Mouse (Mus musculus) midbrain, embryonic 11.5 days (tissue): ENCODE measurements around the gene Myrfl. TPM values are rescaled to one million over a fixed set of nuclear protein-coding genes. Genes with fewer than 3 reads are reported as not detected.

ENCODE experiments used
- ATAC-seq: fragments of 200-750 bp; cut with Nextera tagmentation; 2 replicates; pipeline ENCODE4 v1.8.0; 2017; ENCODE audit warnings: moderate TSS enrichment, moderate library complexity; ENCODE audit not compliant: low FRiP score
- DNase-seq: peaks from one replicate; pipeline ENCODE4 v3.0.0; 2015; ENCODE audit warnings: low spot score; ENCODE audit errors: missing footprints
- H3K27ac ChIP-seq: fragments of 300-500 bp; sonication (generic); 2 replicates; pipeline ENCODE4 v1.5.1; 2014; ENCODE audit warnings: low read depth, low read length
- H3K27me3 ChIP-seq: fragments of 300-500 bp; sonication (generic); 2 replicates; pipeline ENCODE4 v1.6.1; 2014; ENCODE audit warnings: mild to moderate bottlenecking, low read length, moderate library complexity, mixed read lengths; ENCODE audit not compliant: control insufficient read depth, insufficient read depth
- H3K36me3 ChIP-seq: fragments of 300-500 bp; sonication (generic); 2 replicates; pipeline ENCODE4 v1.6.1; 2014; ENCODE audit warnings: mild to moderate bottlenecking, low read length, moderate library complexity, mixed read lengths; ENCODE audit not compliant: control insufficient read depth, insufficient read depth
- H3K4me1 ChIP-seq: fragments of 300-500 bp; sonication (generic); 2 replicates; pipeline ENCODE4 v1.6.1; 2014; ENCODE audit warnings: low read length; ENCODE audit not compliant: control insufficient read depth, insufficient read depth
- H3K4me2 ChIP-seq: fragments of 300-500 bp; sonication (generic); 2 replicates; pipeline ENCODE4 v1.6.1; 2014; ENCODE audit warnings: mild to moderate bottlenecking, moderate library complexity
- H3K4me3 ChIP-seq: fragments of 300-500 bp; sonication (generic); 2 replicates; pipeline ENCODE4 v1.5.1; 2014; ENCODE audit warnings: low read depth, low read length
- H3K9ac ChIP-seq: fragments of 300-500 bp; sonication (generic); 2 replicates; pipeline ENCODE4 v1.6.1; 2014; ENCODE audit warnings: low read length
- H3K9me3 ChIP-seq: fragments of 300-500 bp; sonication (generic); 2 replicates; pipeline ENCODE4 v1.6.1; 2016; ENCODE audit warnings: low read length; ENCODE audit not compliant: control insufficient read depth
- WGBS: fragments of 180-500 bp; shearing (Covaris S2); extraction: QIAGEN DNeasy Blood & Tissue Kit; methylation state at CpG from one replicate; pipeline ENCODE4 v1.1.7; 2014; 5-methylcytosine and 5-hydroxymethylcytosine counted together
- polyA plus RNA-seq: library from polyadenylated mRNA; unstranded; fragments of >200 nt; fragmentation: Nextera tagmentation; extraction: Ambion mirVana; gene quantifications from 2 replicates; pipeline ENCODE4 v1.2.1, GENCODE M21; 2014

The Myrfl gene
- polyA plus RNA-seq, 1 experiment from 2014 or later: 0.23 TPM

GRCm38 (mm10) chr10:116741343-116741742 lies 155.4 kb downstream of the Myrfl start:
- Histone ChIP-seq H3K27ac (no peak overlapping the region), H3K9ac (no peak overlapping the region)
- WGBS: 75% methylated on average over 6 of the region's 6 CpGs

GRCm38 (mm10) chr10:116740073-116740472 lies 156.6 kb downstream of the Myrfl start:
- Histone ChIP-seq H3K36me3 (no peaks in the 10 kb centered on the region), H3K27me3 (no peaks in the 10 kb centered on the region), H3K9ac (no peak overlapping the region), H3K4me3 (no peak overlapping the region), H3K27ac (no peak overlapping the region), H3K4me1 (no peaks in the 10 kb centered on the region), H3K4me2 (no peak overlapping the region), H3K9me3 (no peaks in the 10 kb centered on the region)
- DNase-seq: no peak
- ATAC-seq: no peak
- 80% methylated on average over 7 of the region's 7 CpGs for WGBS

More at GRCm38 (mm10) chr10:116741343-116741742, 155.4 kb downstream of the Myrfl start:
- Histone ChIP-seq H3K4me1 (no peaks in the 10 kb centered on the region), H3K9me3 (no peaks in the 10 kb centered on the region), H3K4me3 (no peak overlapping the region), H3K4me2 (no peak overlapping the region), H3K36me3 (no peaks in the 10 kb centered on the region), H3K27me3 (no peaks in the 10 kb centered on the region)
- DNase-seq (no peak), ATAC-seq (no peak)

- no peaks in the 10 kb centered on the region for H3K9me3 ChIP-seq
- H3K4me1 ChIP-seq: no peaks in the 10 kb centered on the region
- WGBS: 94% methylated on average over 8 of the region's 8 CpGs
- H3K27ac ChIP-seq: no peak overlapping the region
- no peaks in the 10 kb centered on the region for H3K36me3 ChIP-seq
- H3K4me3 ChIP-seq: no peak overlapping the region
- no peak for DNase-seq
- H3K27me3 ChIP-seq: no peaks in the 10 kb centered on the region
- no peak overlapping the region for H3K4me2 ChIP-seq
- ATAC-seq: no peak
- no peak overlapping the region for H3K9ac ChIP-seq
Measured at GRCm38 (mm10) chr10:116738533-116738932, 158.2 kb downstream of the Myrfl start.

GRCm38 (mm10) chr10:116735607-116736006 lies 161.1 kb downstream of the Myrfl start:
- H3K27ac ChIP-seq: no peak overlapping the region
- no peak overlapping the region for H3K4me3 ChIP-seq
- H3K4me1 ChIP-seq: no peaks in the 10 kb centered on the region
- H3K9me3 ChIP-seq: no peaks in the 10 kb centered on the region
- H3K36me3 ChIP-seq: no peaks in the 10 kb centered on the region
- DNase-seq (no peak), ATAC-seq (no peak)
- H3K9ac ChIP-seq: no peak overlapping the region
- no peaks in the 10 kb centered on the region for H3K27me3 ChIP-seq
- H3K4me2 ChIP-seq: no peak overlapping the region
- WGBS: 89% methylated on average over 8 of the region's 8 CpGs

GRCm38 (mm10) chr10:116733651-116734050 lies 163.1 kb downstream of the Myrfl start:
- Histone ChIP-seq H3K4me1 (no peaks in the 10 kb centered on the region), H3K27ac (no peak overlapping the region), H3K9ac (no peak overlapping the region), H3K4me2 (no peak overlapping the region), H3K4me3 (no peak overlapping the region), H3K27me3 (no peaks in the 10 kb centered on the region), H3K9me3 (no peaks in the 10 kb centered on the region), H3K36me3 (no peaks in the 10 kb centered on the region)
- no peak for DNase-seq
- WGBS: 84% methylated on average over 7 of the region's 7 CpGs
- ATAC-seq: no peak

- H3K4me3 ChIP-seq: no peak overlapping the region
- no peaks in the 10 kb centered on the region for H3K36me3 ChIP-seq
- H3K27me3 ChIP-seq: no peaks in the 10 kb centered on the region
- no peak for ATAC-seq
- H3K4me2 ChIP-seq: no peak overlapping the region
- H3K9me3 ChIP-seq: no peaks in the 10 kb centered on the region
- DNase-seq: no peak
- no peak overlapping the region for H3K27ac ChIP-seq
- WGBS: 74% methylated on average over 10 of the region's 10 CpGs
- no peaks in the 10 kb centered on the region for H3K4me1 ChIP-seq
- H3K9ac ChIP-seq: no peak overlapping the region
Measured at GRCm38 (mm10) chr10:116730033-116730652, 166.6 kb downstream of the Myrfl start.

GRCm38 (mm10) chr10:116728860-116729259 lies 167.9 kb downstream of the Myrfl start:
- 89% methylated on average over 8 of the region's 10 CpGs for WGBS
- Histone ChIP-seq H3K4me3 (no peak overlapping the region), H3K27ac (no peak overlapping the region), H3K9me3 (no peaks in the 10 kb centered on the region), H3K4me2 (no peak overlapping the region), H3K36me3 (no peaks in the 10 kb centered on the region), H3K4me1 (no peaks in the 10 kb centered on the region), H3K27me3 (no peaks in the 10 kb centered on the region), H3K9ac (no peak overlapping the region)
- no peak for ATAC-seq
- DNase-seq: no peak

- ATAC-seq (no peak), DNase-seq (no peak)
- Histone ChIP-seq H3K9ac (no peak overlapping the region), H3K9me3 (no peaks in the 10 kb centered on the region), H3K36me3 (no peaks in the 10 kb centered on the region), H3K4me2 (no peak overlapping the region), H3K4me1 (no peaks in the 10 kb centered on the region), H3K27me3 (no peaks in the 10 kb centered on the region), H3K27ac (no peak overlapping the region), H3K4me3 (no peak overlapping the region)
- WGBS: 31% methylated on average over 14 of the region's 14 CpGs
Measured at GRCm38 (mm10) chr10:116727702-116728298, 168.9 kb downstream of the Myrfl start.
